Mouse (Mus musculus) intestine, postnatal 0 days (tissue): ENCODE results near the gene Fam71b. TPM values are rescaled to one million over a fixed set of nuclear protein-coding genes. Genes with fewer than 3 reads are reported as not detected.
"Not testable (repeated sequence)": the region's sequence is repeated elsewhere in the genome, so short reads cannot be mapped to it uniquely, and the experiment has no call there.

ENCODE experiments used
- ATAC-seq: fragments of 200-750 bp; cut with Nextera tagmentation; 2 replicates; pipeline ENCODE4 v1.8.0; 2017; ENCODE audit warnings: mild to moderate bottlenecking, moderate TSS enrichment, moderate library complexity
- H3K27ac ChIP-seq: fragments of 300-500 bp; sonication (generic); 2 replicates; pipeline ENCODE4 v1.5.1; 2014; ENCODE audit warnings: mild to moderate bottlenecking, low read depth, low read length, moderate library complexity
- H3K27me3 ChIP-seq: fragments of 300-500 bp; sonication (generic); replicated peaks from 2 replicates; pipeline ENCODE4 v1.6.1; 2014; ENCODE audit warnings: low read length, mixed read lengths; ENCODE audit not compliant: control insufficient read depth, insufficient read depth
- H3K36me3 ChIP-seq: fragments of 300-500 bp; sonication (generic); 2 replicates; pipeline ENCODE4 v1.6.1; 2014; ENCODE audit warnings: mild to moderate bottlenecking, moderate library complexity; ENCODE audit not compliant: control insufficient read depth, insufficient read depth
- H3K4me1 ChIP-seq: fragments of 300-500 bp; sonication (generic); replicated peaks from 2 replicates; pipeline ENCODE4 v1.6.1; 2014; ENCODE audit warnings: antibody characterized with exemption, low read length, mixed read lengths; ENCODE audit not compliant: control insufficient read depth, insufficient read depth
- H3K4me2 ChIP-seq: fragments of 300-500 bp; sonication (generic); replicated peaks from 2 replicates; pipeline ENCODE4 v1.6.1; 2014; ENCODE audit warnings: low read depth, mild to moderate bottlenecking, moderate library complexity
- H3K4me3 ChIP-seq: fragments of 300-500 bp; sonication (generic); 2 replicates; pipeline ENCODE4 v1.5.1; 2014; ENCODE audit warnings: low read depth, low read length
- H3K9ac ChIP-seq: fragments of 300-500 bp; sonication (generic); 2 replicates; pipeline ENCODE4 v1.6.1; 2014; ENCODE audit warnings: mild to moderate bottlenecking, low read depth, low read length
- H3K9me3 ChIP-seq: fragments of 300-500 bp; sonication (generic); 2 replicates; pipeline ENCODE4 v1.6.1; 2016; ENCODE audit warnings: mixed run types; ENCODE audit not compliant: control insufficient read depth
- CTCF ChIP-seq: sonication (generic); IDR thresholded peaks from 2 replicates; pipeline ENCODE4 v1.5.1; 2016; ENCODE audit warnings: low read depth, mild to moderate bottlenecking, control low read depth, antibody characterized with exemption, moderate library complexity
- WGBS: fragments of 180-500 bp; shearing (Covaris S2); extraction: QIAGEN DNeasy Blood & Tissue Kit; methylation state at CpG from one replicate; pipeline ENCODE4 v1.1.7; 2014; 5-methylcytosine and 5-hydroxymethylcytosine counted together
- polyA plus RNA-seq: library from polyadenylated mRNA; unstranded; fragments of >200 nt; fragmentation: Nextera tagmentation; extraction: Ambion mirVana; gene quantifications from 2 replicates; pipeline ENCODE4 v1.2.1, GENCODE M21; 2015

Fam71b gene
- polyA plus RNA-seq, 1 experiment from 2014 or later, result not detected

DNA sequence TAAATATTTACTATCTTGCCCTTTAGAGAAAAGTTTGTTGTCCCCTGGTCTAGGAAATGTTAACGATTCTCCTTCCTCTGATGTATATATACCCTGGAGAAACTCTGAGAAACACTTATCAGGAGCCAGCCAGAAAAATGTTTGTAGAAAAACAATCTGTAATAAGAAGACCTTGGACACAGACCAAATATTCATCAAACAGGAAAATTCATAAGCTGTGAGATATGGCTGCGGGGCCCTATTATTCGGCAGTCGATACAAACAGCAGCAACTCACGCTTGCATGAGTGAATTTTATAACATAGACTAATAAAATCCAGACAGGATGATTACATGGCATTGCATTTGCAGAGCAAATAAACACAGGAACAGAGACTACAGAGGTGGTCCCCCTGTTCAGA lies 22.5 kb downstream of the Fam71b start:
- no peak overlapping the region for H3K4me3 ChIP-seq
- no peak for TF ChIP-seq CTCF
- no peak for ATAC-seq
- H3K27me3 ChIP-seq, result no peaks in the 10 kb centered on the region
- 61% methylated on average over 5 of the region's 5 CpGs for WGBS
- no peaks in the 10 kb centered on the region for H3K4me1 ChIP-seq
- no peak overlapping the region for H3K4me2 ChIP-seq
- no peaks in the 10 kb centered on the region for H3K36me3 ChIP-seq
- H3K9ac ChIP-seq, result no peak overlapping the region
- no peak overlapping the region for H3K27ac ChIP-seq
- no peaks in the 10 kb centered on the region for H3K9me3 ChIP-seq

GRCm38 (mm10) chr11:46421086-46421888 lies 24.9 kb downstream of the Fam71b start:
- no peaks in the 10 kb centered on the region for H3K4me1 ChIP-seq
- no peaks in the 10 kb centered on the region for H3K9me3 ChIP-seq
- H3K27me3 ChIP-seq, result no peaks in the 10 kb centered on the region
- H3K36me3 ChIP-seq, result no peaks in the 10 kb centered on the region
- no peak overlapping the region for H3K9ac ChIP-seq
- 75% methylated on average over 8 of the region's 8 CpGs for WGBS
- H3K4me2 ChIP-seq, result no peak overlapping the region
- H3K4me3 ChIP-seq, result no peak overlapping the region
- no peak for ATAC-seq
- TF ChIP-seq CTCF, result no peak
- H3K27ac ChIP-seq, result no peak overlapping the region

- not testable (repeated sequence) for ATAC-seq, H3K4me2 ChIP-seq, H3K27ac ChIP-seq, H3K4me3 ChIP-seq, H3K4me1 ChIP-seq, H3K27me3 ChIP-seq, H3K9me3 ChIP-seq, H3K9ac ChIP-seq, H3K36me3 ChIP-seq
- WGBS, result 47% methylated on average over 4 of the region's 4 CpGs
Measured at GRCm38 (mm10) chr11:46428131-46428530, 31.8 kb downstream of the Fam71b start.

DNA sequence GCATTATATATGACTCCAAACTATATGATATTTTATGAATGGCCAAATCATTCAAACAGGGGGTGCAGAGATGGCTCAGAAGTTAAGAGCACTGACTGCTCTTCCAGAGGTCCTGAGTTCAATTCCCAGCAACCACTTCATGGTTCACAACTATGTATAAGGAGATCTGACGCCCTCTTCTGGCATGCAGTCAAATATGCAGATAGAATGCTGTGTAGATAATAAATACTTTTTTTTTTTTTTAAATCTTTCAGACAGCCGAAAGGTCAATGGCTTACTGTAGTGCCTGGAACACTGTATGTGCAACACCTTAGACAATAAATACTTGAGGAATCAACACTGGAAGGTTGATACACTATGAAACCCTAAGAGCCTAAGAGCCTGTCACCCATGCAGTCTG lies 33.8 kb downstream of the Fam71b start:
- H3K27ac ChIP-seq, result no peak overlapping the region

DNA sequence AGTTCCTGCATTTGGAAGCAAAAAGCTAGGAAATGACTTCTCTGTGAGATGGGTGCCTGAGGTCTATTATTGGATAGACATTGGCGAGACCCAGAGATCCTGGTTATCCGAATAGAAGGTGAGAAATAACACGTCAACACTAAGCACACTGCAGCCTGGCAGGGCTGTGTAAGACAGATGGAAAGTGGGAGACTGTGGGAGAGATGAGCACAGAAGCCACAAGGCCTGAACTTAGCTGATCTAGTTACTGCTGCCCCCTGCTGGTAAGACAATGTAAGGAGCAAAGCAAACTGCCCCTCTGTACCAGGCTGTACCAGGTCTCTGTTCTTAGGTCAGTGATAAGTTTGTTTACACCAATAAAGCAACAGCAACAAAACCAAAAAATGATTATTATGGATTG lies 34.8 kb downstream of the Fam71b start:
- no peak overlapping the region for H3K4me2 ChIP-seq

More for the DNA sequence above, 33.8 kb downstream of the Fam71b start:
- Histone ChIP-seq H3K9ac (no peak overlapping the region), H3K4me1 (no peaks in the 10 kb centered on the region), H3K36me3 (no peaks in the 10 kb centered on the region), H3K4me2 (no peak overlapping the region), H3K27me3 (no peaks in the 10 kb centered on the region), H3K4me3 (no peak overlapping the region), H3K9me3 (no peaks in the 10 kb centered on the region)
- TF ChIP-seq CTCF, result no peak
- WGBS, result 92% methylated on average over 2 of the region's 2 CpGs
- ATAC-seq, result no peak

DNA sequence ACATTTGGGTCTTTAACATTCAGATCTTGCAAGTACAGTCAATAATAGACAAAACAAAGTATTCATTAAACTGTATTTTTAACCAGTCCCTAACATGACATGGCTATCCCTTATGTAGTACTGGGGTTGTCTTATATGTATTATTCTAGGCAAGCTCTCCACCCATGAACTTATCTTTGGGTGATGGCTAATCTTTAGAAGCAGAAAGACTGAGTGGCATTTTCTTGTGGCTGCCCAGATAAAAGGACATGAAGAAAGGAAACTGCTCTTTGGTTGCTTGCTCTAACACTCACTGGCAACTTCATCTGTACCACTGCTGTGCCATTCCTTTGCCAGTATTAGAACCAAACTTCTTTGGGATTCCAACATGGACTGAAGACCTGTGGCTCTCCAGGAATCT lies 39.0 kb downstream of the Fam71b start:
- no peaks in the 10 kb centered on the region for H3K9me3 ChIP-seq
- H3K4me3 ChIP-seq, result no peak overlapping the region
- no peaks in the 10 kb centered on the region for H3K36me3 ChIP-seq
- no peak overlapping the region for H3K27ac ChIP-seq
- no peak overlapping the region for H3K9ac ChIP-seq
- no peak overlapping the region for H3K4me2 ChIP-seq
- no peaks in the 10 kb centered on the region for H3K27me3 ChIP-seq
- no peak for ATAC-seq
- no peak for TF ChIP-seq CTCF
- peaks cover 3% of the 10 kb centered on the region; the same call in 1 of the 2 replicates for H3K4me1 ChIP-seq

More for the DNA sequence above, 34.8 kb downstream of the Fam71b start:
- H3K27ac ChIP-seq, result no peak overlapping the region
- no peaks in the 10 kb centered on the region for H3K9me3 ChIP-seq
- ATAC-seq, result peak; percentile 67; the same call in 1 of the 2 replicates
- H3K27me3 ChIP-seq, result no peaks in the 10 kb centered on the region
- WGBS, result 23% methylated on average over 3 of the region's 3 CpGs
- peak; percentile 90 for TF ChIP-seq CTCF
- H3K9ac ChIP-seq, result no peak overlapping the region
- no peaks in the 10 kb centered on the region for H3K36me3 ChIP-seq
- H3K4me3 ChIP-seq, result no peak overlapping the region
- H3K4me1 ChIP-seq, result no peaks in the 10 kb centered on the region
